Mouse (Mus musculus) midbrain, embryonic 13.5 days (tissue): ENCODE measurements around the gene Tbc1d8. TPM values are rescaled to one million over a fixed set of nuclear protein-coding genes. Genes with fewer than 3 reads are reported as not detected.
A peak's percentile ranks its signal among the peaks of the same experiment; 100 is the strongest.

Experiments used
- ATAC-seq: fragments of 200-750 bp; cut with Nextera tagmentation; 2 replicates; pipeline ENCODE4 v1.8.0; 2017; ENCODE audit warnings: mild to moderate bottlenecking, moderate TSS enrichment, moderate library complexity
- H3K27ac ChIP-seq: fragments of 300-500 bp; sonication (generic); 2 replicates; pipeline ENCODE4 v1.5.1; 2015; ENCODE audit warnings: inconsistent platforms, mild to moderate bottlenecking, moderate library complexity
- H3K27me3 ChIP-seq: fragments of 300-500 bp; sonication (generic); 2 replicates; pipeline ENCODE4 v1.6.1; 2015; ENCODE audit warnings: mild to moderate bottlenecking, inconsistent platforms
- H3K36me3 ChIP-seq: fragments of 300-500 bp; sonication (generic); 2 replicates; pipeline ENCODE4 v1.6.1; 2015; ENCODE audit warnings: mild to moderate bottlenecking, inconsistent platforms
- H3K4me1 ChIP-seq: fragments of 300-500 bp; sonication (generic); replicated peaks from 2 replicates; pipeline ENCODE4 v1.6.1; 2015; ENCODE audit warnings: inconsistent platforms
- H3K4me2 ChIP-seq: fragments of 300-500 bp; sonication (generic); replicated peaks from 2 replicates; pipeline ENCODE4 v1.6.1; 2015; ENCODE audit warnings: moderate library complexity, mild to moderate bottlenecking, inconsistent platforms
- H3K4me3 ChIP-seq: fragments of 300-500 bp; sonication (generic); replicated peaks from 2 replicates; pipeline ENCODE4 v1.5.1; 2015; ENCODE audit warnings: mild to moderate bottlenecking, inconsistent platforms
- H3K9ac ChIP-seq: fragments of 300-500 bp; sonication (generic); replicated peaks from 2 replicates; pipeline ENCODE4 v1.6.1; 2015; ENCODE audit warnings: mild to moderate bottlenecking, inconsistent platforms
- H3K9me3 ChIP-seq: fragments of 300-500 bp; sonication (generic); 2 replicates; pipeline ENCODE4 v1.6.1; 2016; ENCODE audit warnings: mild to moderate bottlenecking, inconsistent platforms
- WGBS: fragments of 180-500 bp; shearing (Covaris S2); methylation state at CpG from one replicate; pipeline ENCODE4 v1.1.7; 2015; 5-methylcytosine and 5-hydroxymethylcytosine counted together
- polyA plus RNA-seq: library from polyadenylated mRNA; unstranded; fragments of >200 nt; fragmentation: Nextera tagmentation; extraction: Ambion mirVana; gene quantifications from 2 replicates; pipeline ENCODE4 v1.2.1, GENCODE M21; 2015

Tbc1d8 gene
- polyA plus RNA-seq, 1 experiment from 2014 or later, result 7.8 TPM

GRCm38 (mm10) chr1:39454783-39455175, 23.8 kb downstream of the Tbc1d8 start:
- Histone ChIP-seq H3K4me2 (no peak overlapping the region), H3K9me3 (no peaks in the 10 kb centered on the region), H3K36me3 (no peaks in the 10 kb centered on the region), H3K4me3 (no peak overlapping the region), H3K4me1 (peaks cover 12% of the 10 kb centered on the region), H3K27ac (no peak overlapping the region), H3K27me3 (no peaks in the 10 kb centered on the region), H3K9ac (no peak overlapping the region)
- ATAC-seq, result no peak
- 77% methylated on average over 4 of the region's 4 CpGs for WGBS

DNA sequence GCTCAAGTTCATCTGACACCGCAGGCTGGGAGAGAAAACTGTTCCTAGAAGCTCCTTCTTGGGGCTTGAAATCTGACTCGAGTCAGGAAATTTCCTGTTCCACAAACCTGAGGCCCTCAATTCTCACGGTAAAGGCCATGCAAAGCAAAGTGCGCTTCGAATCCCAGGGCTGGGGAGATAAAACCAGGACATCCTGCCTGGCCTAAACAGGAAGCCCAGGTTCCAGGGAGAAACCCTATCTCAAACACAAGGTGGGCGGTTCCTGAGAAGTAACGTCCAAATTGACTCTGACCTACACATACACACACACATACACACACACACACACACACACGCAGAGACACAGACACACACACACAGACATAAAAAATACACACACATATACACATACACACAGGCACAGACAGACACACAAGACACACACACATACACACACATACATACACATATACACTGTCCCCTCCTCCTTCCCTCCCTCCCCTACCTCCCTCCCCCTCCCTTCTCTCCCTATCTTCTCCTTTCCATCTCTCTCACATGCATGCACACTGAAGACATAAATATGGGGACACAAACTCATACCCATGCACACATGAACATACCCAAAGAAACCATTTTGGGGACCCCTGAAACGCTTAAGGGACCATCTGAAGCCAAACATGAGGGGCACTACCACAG, 24.3 kb downstream of the Tbc1d8 start:
- no peak for ATAC-seq
- Histone ChIP-seq H3K36me3 (no peaks in the 10 kb centered on the region), H3K4me2 (no peak overlapping the region), H3K9me3 (no peaks in the 10 kb centered on the region), H3K27me3 (no peaks in the 10 kb centered on the region), H3K4me3 (no peak overlapping the region), H3K27ac (no peak overlapping the region), H3K4me1 (peaks cover 12% of the 10 kb centered on the region), H3K9ac (no peak overlapping the region)
- 86% methylated on average over 9 of the region's 9 CpGs for WGBS

- Histone ChIP-seq H3K27ac (no peak overlapping the region), H3K4me1 (peaks cover 12% of the 10 kb centered on the region), H3K9ac (no peak overlapping the region), H3K36me3 (no peaks in the 10 kb centered on the region), H3K27me3 (no peaks in the 10 kb centered on the region), H3K9me3 (no peaks in the 10 kb centered on the region), H3K4me3 (no peak overlapping the region), H3K4me2 (no peak overlapping the region)
- 86% methylated on average over 4 of the region's 4 CpGs for WGBS
- ATAC-seq, result no peak
These were observed 26.4 kb downstream of the Tbc1d8 start for GRCm38 (mm10) chr1:39452203-39452602.

- H3K27me3 ChIP-seq, result no peaks in the 10 kb centered on the region
- H3K4me2 ChIP-seq, result no peak overlapping the region
- WGBS, result 59% methylated on average over 6 of the region's 6 CpGs
- H3K36me3 ChIP-seq, result no peaks in the 10 kb centered on the region
- no peak overlapping the region for H3K27ac ChIP-seq
- H3K4me3 ChIP-seq, result no peak overlapping the region
- H3K4me1 ChIP-seq, result peaks cover 23% of the 10 kb centered on the region
- H3K9me3 ChIP-seq, result no peaks in the 10 kb centered on the region
- 0 out of 2 replicates have a peak, but pooled peaks have one; percentile 41 for ATAC-seq
- H3K9ac ChIP-seq, result no peak overlapping the region
These were observed 28.4 kb downstream of the Tbc1d8 start for GRCm38 (mm10) chr1:39450069-39450728.

DNA sequence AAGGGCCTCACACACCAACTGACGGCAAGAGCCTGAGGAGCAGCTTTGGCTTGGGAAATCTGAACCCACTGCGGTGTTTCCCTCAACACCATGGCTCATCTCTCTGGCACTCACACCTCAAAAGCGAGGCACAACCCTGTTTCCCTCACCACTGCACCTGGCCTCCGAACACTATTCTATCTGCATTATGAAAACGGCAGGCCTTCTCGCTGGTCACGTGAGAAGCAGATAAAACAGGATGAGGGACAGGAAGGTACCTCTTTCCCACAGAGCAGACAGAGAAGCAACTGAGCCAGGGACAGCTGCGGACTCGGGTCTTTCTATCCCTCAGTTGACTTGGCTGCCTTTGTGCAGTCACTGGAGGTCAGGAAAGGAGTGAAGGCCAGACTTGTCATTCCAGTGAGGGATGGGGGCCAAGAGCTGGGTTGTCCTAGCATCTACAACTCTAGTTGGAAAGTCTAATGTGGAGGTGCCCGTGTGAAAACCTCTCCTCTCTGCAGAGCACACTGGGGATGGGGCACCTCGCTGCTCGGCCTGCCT, 29.2 kb downstream of the Tbc1d8 start:
- no peak overlapping the region for H3K4me3 ChIP-seq
- H3K9ac ChIP-seq, result no peak overlapping the region
- no peak overlapping the region for H3K27ac ChIP-seq
- peaks cover 19% of the 10 kb centered on the region for H3K4me1 ChIP-seq
- no peak overlapping the region for H3K4me2 ChIP-seq
- no peaks in the 10 kb centered on the region for H3K9me3 ChIP-seq
- 95% methylated on average over 12 of the region's 12 CpGs for WGBS
- ATAC-seq, result no peak
- H3K36me3 ChIP-seq, result no peaks in the 10 kb centered on the region
- no peaks in the 10 kb centered on the region for H3K27me3 ChIP-seq

- Histone ChIP-seq H3K4me2 (no peak overlapping the region), H3K27me3 (no peaks in the 10 kb centered on the region), H3K4me1 (peaks cover 21% of the 10 kb centered on the region), H3K9me3 (no peaks in the 10 kb centered on the region), H3K4me3 (no peak overlapping the region), H3K9ac (no peak overlapping the region), H3K36me3 (no peaks in the 10 kb centered on the region), H3K27ac (no peak overlapping the region)
- ATAC-seq, result no peak
- WGBS, result 97% methylated on average over 5 of the region's 5 CpGs
These were observed 29.7 kb downstream of the Tbc1d8 start for GRCm38 (mm10) chr1:39448819-39449218.

- no peak overlapping the region for H3K27ac ChIP-seq
- ATAC-seq, result no peak
- H3K9ac ChIP-seq, result no peak overlapping the region
- H3K4me3 ChIP-seq, result no peak overlapping the region
- WGBS, result 90% methylated on average over 5 of the region's 5 CpGs
- H3K9me3 ChIP-seq, result no peaks in the 10 kb centered on the region
- no peak overlapping the region for H3K4me2 ChIP-seq
- H3K4me1 ChIP-seq, result peaks cover 27% of the 10 kb centered on the region
- H3K27me3 ChIP-seq, result no peaks in the 10 kb centered on the region
- no peaks in the 10 kb centered on the region for H3K36me3 ChIP-seq
These were observed 30.3 kb downstream of the Tbc1d8 start for GRCm38 (mm10) chr1:39448238-39448637.

GRCm38 (mm10) chr1:39446178-39446577, 32.4 kb downstream of the Tbc1d8 start:
- Histone ChIP-seq H3K27me3 (no peaks in the 10 kb centered on the region), H3K36me3 (no peaks in the 10 kb centered on the region), H3K9ac (no peak overlapping the region), H3K4me2 (no peak overlapping the region), H3K4me1 (peaks cover 30% of the 10 kb centered on the region), H3K4me3 (no peak overlapping the region), H3K9me3 (no peaks in the 10 kb centered on the region), H3K27ac (no peak overlapping the region; the same call in 1 of the 2 replicates)
- ATAC-seq, result peak; percentile 34; the same call in 1 of the 2 replicates
- 54% methylated on average over 5 of the region's 5 CpGs for WGBS

- H3K27ac ChIP-seq, result no peak overlapping the region; the same call in 1 of the 2 replicates
These were observed 33.1 kb downstream of the Tbc1d8 start for GRCm38 (mm10) chr1:39445303-39446050.

GRCm38 (mm10) chr1:39443764-39444163, 34.8 kb downstream of the Tbc1d8 start:
- 71% methylated on average over 8 of the region's 8 CpGs for WGBS
- Histone ChIP-seq H3K27me3 (no peaks in the 10 kb centered on the region), H3K4me2 (no peak overlapping the region), H3K27ac (no peak overlapping the region), H3K4me3 (no peak overlapping the region), H3K9me3 (no peaks in the 10 kb centered on the region), H3K4me1 (peaks cover 31% of the 10 kb centered on the region), H3K36me3 (no peaks in the 10 kb centered on the region), H3K9ac (no peak overlapping the region)
- ATAC-seq, result peak; percentile 40; the same call in 1 of the 2 replicates

More at GRCm38 (mm10) chr1:39445303-39446050, 33.1 kb downstream of the Tbc1d8 start:
- Histone ChIP-seq H3K4me2 (no peak overlapping the region), H3K4me1 (peaks cover 26% of the 10 kb centered on the region), H3K9me3 (no peaks in the 10 kb centered on the region), H3K9ac (no peak overlapping the region), H3K36me3 (no peaks in the 10 kb centered on the region), H3K4me3 (no peak overlapping the region), H3K27me3 (no peaks in the 10 kb centered on the region)
- 88% methylated on average over 20 of the region's 20 CpGs for WGBS
- ATAC-seq, result 0 out of 2 replicates have a peak, but pooled peaks have one; percentile 7

- Histone ChIP-seq H3K36me3 (no peaks in the 10 kb centered on the region), H3K27me3 (no peaks in the 10 kb centered on the region), H3K4me2 (no peak overlapping the region), H3K9me3 (no peaks in the 10 kb centered on the region), H3K9ac (no peak overlapping the region), H3K27ac (no peak overlapping the region), H3K4me3 (no peak overlapping the region), H3K4me1 (peaks cover 28% of the 10 kb centered on the region)
- 81% methylated on average over 6 of the region's 6 CpGs for WGBS
- no peak for ATAC-seq
These were observed 36.9 kb downstream of the Tbc1d8 start for GRCm38 (mm10) chr1:39441686-39442085.
